Mouse (Mus musculus): ENCODE results near the gene Calcoco1. TPM values are rescaled to one million over a fixed set of nuclear protein-coding genes. Genes with fewer than 3 reads are reported as not detected.

Calcoco1 gene
- polyA plus RNA-seq (2015; fragmentation: Nextera tagmentation; extraction: Ambion mirVana) = 62.8 and 79.1 TPM in 2 replicates

- peaks cover 20% of the 10 kb centered on the region for H3K36me3 ChIP-seq
- WGBS = 2% methylated on average over 27 of the region's 27 CpGs
- ATAC-seq (replicated peaks; ENCODE audit: insufficient number of reproducible peaks, insufficient read depth, low FRiP score, low read depth) = peak; percentile 99
- H3K9me3 ChIP-seq (replicated peaks) = no peaks in the 10 kb centered on the region
- peak within 1 kb of the TSS; percentile 64 for H3K4me2 ChIP-seq
- H3K27ac ChIP-seq = peak within 1 kb of the TSS; percentile 93
- H3K9ac ChIP-seq = peak within 1 kb of the TSS; percentile 71
- peaks cover 22% of the 10 kb centered on the region for H3K4me1 ChIP-seq (replicated peaks)
- H3K27me3 ChIP-seq = no peaks in the 10 kb centered on the region
- H3K4me3 ChIP-seq = peak within 1 kb of the TSS; percentile 79
Measured at GRCm38 (mm10) chr15:102721980-102722475, at the start of gene Calcoco1. Calcoco1 (minus strand) TSS chr15:102722178.

GRCm38 (mm10) chr15:102770866-102771265 lies 48.9 kb upstream of the Calcoco1 start:
- no peaks in the 10 kb centered on the region for H3K4me1 ChIP-seq (replicated peaks)
- ATAC-seq (replicated peaks; ENCODE audit: insufficient number of reproducible peaks, insufficient read depth, low FRiP score, low read depth) = no peak
- WGBS = 33% methylated on average over 7 of the region's 7 CpGs

GRCm38 (mm10) chr15:102765207-102765606 lies 43.2 kb upstream of the Calcoco1 start:
- no peak overlapping the region for H3K27ac ChIP-seq
- H3K4me3 ChIP-seq = no peak overlapping the region
- no peaks in the 10 kb centered on the region for H3K36me3 ChIP-seq
- WGBS = 29% methylated on average over 2 of the region's 2 CpGs
- no peak for ATAC-seq (replicated peaks; ENCODE audit: insufficient number of reproducible peaks, insufficient read depth, low FRiP score, low read depth)
- peaks cover 69% of the 10 kb centered on the region for H3K27me3 ChIP-seq
- H3K4me2 ChIP-seq = no peak overlapping the region
- H3K4me1 ChIP-seq (replicated peaks) = no peaks in the 10 kb centered on the region
- H3K9ac ChIP-seq = no peak overlapping the region
- H3K9me3 ChIP-seq (replicated peaks) = no peaks in the 10 kb centered on the region

More at GRCm38 (mm10) chr15:102770866-102771265, 48.9 kb upstream of the Calcoco1 start:
- Histone ChIP-seq H3K4me2 (no peak overlapping the region), H3K4me3 (no peak overlapping the region), H3K27me3 (peaks cover 36% of the 10 kb centered on the region), H3K9me3 (replicated peaks) (no peaks in the 10 kb centered on the region), H3K9ac (no peak overlapping the region), H3K36me3 (no peaks in the 10 kb centered on the region), H3K27ac (no peak overlapping the region)

GRCm38 (mm10) chr15:102761745-102762378 lies 39.9 kb upstream of the Calcoco1 start:
- no peaks in the 10 kb centered on the region for H3K9me3 ChIP-seq (replicated peaks)
- peaks cover 83% of the 10 kb centered on the region for H3K27me3 ChIP-seq
- no peak overlapping the region for H3K4me2 ChIP-seq
- no peak overlapping the region for H3K9ac ChIP-seq
- H3K36me3 ChIP-seq = no peaks in the 10 kb centered on the region
- no peak overlapping the region for H3K27ac ChIP-seq
- no peak overlapping the region for H3K4me3 ChIP-seq
- 9% methylated on average over 7 of the region's 7 CpGs for WGBS
- no peaks in the 10 kb centered on the region for H3K4me1 ChIP-seq (replicated peaks)
- ATAC-seq (replicated peaks; ENCODE audit: insufficient number of reproducible peaks, insufficient read depth, low FRiP score, low read depth) = no peak

- no peak for ATAC-seq (replicated peaks; ENCODE audit: insufficient number of reproducible peaks, insufficient read depth, low FRiP score, low read depth)
- no peaks in the 10 kb centered on the region for H3K9me3 ChIP-seq (replicated peaks)
- H3K36me3 ChIP-seq = no peaks in the 10 kb centered on the region
- H3K9ac ChIP-seq = no peak overlapping the region
- WGBS = 95% methylated on average over 1 of the region's 1 CpGs
- H3K27me3 ChIP-seq = peaks cover 89% of the 10 kb centered on the region
- H3K27ac ChIP-seq = no peak overlapping the region
- H3K4me2 ChIP-seq = no peak overlapping the region
- no peak overlapping the region for H3K4me3 ChIP-seq
- peaks cover 5% of the 10 kb centered on the region; the same call in 1 of the 2 replicates for H3K4me1 ChIP-seq (replicated peaks)
Measured at GRCm38 (mm10) chr15:102757686-102758085, 35.7 kb upstream of the Calcoco1 start.

GRCm38 (mm10) chr15:102755053-102755452 lies 33.1 kb upstream of the Calcoco1 start:
- Histone ChIP-seq H3K4me3 (no peak overlapping the region), H3K9me3 (replicated peaks) (no peaks in the 10 kb centered on the region), H3K27ac (no peak overlapping the region), H3K4me1 (replicated peaks) (peaks cover 5% of the 10 kb centered on the region; the same call in 1 of the 2 replicates), H3K9ac (no peak overlapping the region), H3K36me3 (no peaks in the 10 kb centered on the region), H3K4me2 (no peak overlapping the region), H3K27me3 (peaks cover 80% of the 10 kb centered on the region)
- 50% methylated on average over 5 of the region's 5 CpGs for WGBS
- ATAC-seq (replicated peaks; ENCODE audit: insufficient number of reproducible peaks, insufficient read depth, low FRiP score, low read depth) = no peak

- Histone ChIP-seq H3K27ac (no peak overlapping the region), H3K9ac (no peak overlapping the region), H3K9me3 (replicated peaks) (no peaks in the 10 kb centered on the region), H3K36me3 (no peaks in the 10 kb centered on the region), H3K4me2 (no peak overlapping the region), H3K4me3 (no peak overlapping the region), H3K4me1 (replicated peaks) (peaks cover 5% of the 10 kb centered on the region; the same call in 1 of the 2 replicates), H3K27me3 (peaks cover 74% of the 10 kb centered on the region)
- 54% methylated on average over 7 of the region's 7 CpGs for WGBS
- no peak for ATAC-seq (replicated peaks; ENCODE audit: insufficient number of reproducible peaks, insufficient read depth, low FRiP score, low read depth)
Measured at GRCm38 (mm10) chr15:102754361-102754760, 32.4 kb upstream of the Calcoco1 start.

- no peak overlapping the region for H3K4me2 ChIP-seq
Measured at GRCm38 (mm10) chr15:102753170-102753569, 31.2 kb upstream of the Calcoco1 start.

GRCm38 (mm10) chr15:102752164-102752563 lies 30.2 kb upstream of the Calcoco1 start:
- Histone ChIP-seq H3K36me3 (no peaks in the 10 kb centered on the region), H3K27me3 (peaks cover 79% of the 10 kb centered on the region), H3K27ac (no peak overlapping the region), H3K4me2 (no peak overlapping the region), H3K4me1 (replicated peaks) (peaks cover 9% of the 10 kb centered on the region), H3K9ac (no peak overlapping the region), H3K9me3 (replicated peaks) (no peaks in the 10 kb centered on the region), H3K4me3 (no peak overlapping the region)
- no peak for ATAC-seq (replicated peaks; ENCODE audit: insufficient number of reproducible peaks, insufficient read depth, low FRiP score, low read depth)
- 52% methylated on average over 1 of the region's 1 CpGs for WGBS

More at GRCm38 (mm10) chr15:102753170-102753569, 31.2 kb upstream of the Calcoco1 start:
- no peak overlapping the region for H3K4me3 ChIP-seq
- WGBS = 7% methylated on average over 13 of the region's 13 CpGs
- no peak overlapping the region for H3K9ac ChIP-seq
- H3K9me3 ChIP-seq (replicated peaks) = no peaks in the 10 kb centered on the region
- no peak overlapping the region for H3K27ac ChIP-seq
- peaks cover 74% of the 10 kb centered on the region for H3K27me3 ChIP-seq
- no peaks in the 10 kb centered on the region for H3K36me3 ChIP-seq
- no peak for ATAC-seq (replicated peaks; ENCODE audit: insufficient number of reproducible peaks, insufficient read depth, low FRiP score, low read depth)
- peaks cover 5% of the 10 kb centered on the region; the same call in 1 of the 2 replicates for H3K4me1 ChIP-seq (replicated peaks)

- ATAC-seq (replicated peaks; ENCODE audit: insufficient number of reproducible peaks, insufficient read depth, low FRiP score, low read depth) = no peak
- Histone ChIP-seq H3K27ac (no peak overlapping the region), H3K9ac (no peak overlapping the region), H3K36me3 (no peaks in the 10 kb centered on the region), H3K4me1 (replicated peaks) (peaks cover 19% of the 10 kb centered on the region), H3K27me3 (peaks cover 82% of the 10 kb centered on the region), H3K9me3 (replicated peaks) (no peaks in the 10 kb centered on the region), H3K4me3 (no peak overlapping the region), H3K4me2 (no peak overlapping the region)
- WGBS = 47% methylated on average over 5 of the region's 5 CpGs
Measured at GRCm38 (mm10) chr15:102750241-102750640, 28.3 kb upstream of the Calcoco1 start.

GRCm38 (mm10) chr15:102749103-102749502 lies 27.1 kb upstream of the Calcoco1 start:
- Histone ChIP-seq H3K4me2 (no peak overlapping the region), H3K9me3 (replicated peaks) (no peaks in the 10 kb centered on the region), H3K36me3 (no peaks in the 10 kb centered on the region), H3K4me3 (no peak overlapping the region), H3K27ac (no peak overlapping the region), H3K9ac (no peak overlapping the region), H3K4me1 (replicated peaks) (peaks cover 19% of the 10 kb centered on the region), H3K27me3 (peaks cover 83% of the 10 kb centered on the region)
- no peak for ATAC-seq (replicated peaks; ENCODE audit: insufficient number of reproducible peaks, insufficient read depth, low FRiP score, low read depth)
- 83% methylated on average over 1 of the region's 1 CpGs for WGBS

- Histone ChIP-seq H3K36me3 (no peaks in the 10 kb centered on the region), H3K27me3 (peaks cover 84% of the 10 kb centered on the region), H3K27ac (no peak overlapping the region), H3K4me3 (no peak overlapping the region), H3K4me2 (no peak overlapping the region), H3K9me3 (replicated peaks) (no peaks in the 10 kb centered on the region), H3K9ac (no peak overlapping the region), H3K4me1 (replicated peaks) (peaks cover 20% of the 10 kb centered on the region)
- ATAC-seq (replicated peaks; ENCODE audit: insufficient number of reproducible peaks, insufficient read depth, low FRiP score, low read depth) = no peak
- WGBS = 61% methylated on average over 8 of the region's 8 CpGs
Measured at GRCm38 (mm10) chr15:102747853-102748252, 25.9 kb upstream of the Calcoco1 start.
